Mouse (Mus musculus) liver, embryonic 14.5 days (tissue): ENCODE results near the gene Gtf2i. TPM values are rescaled to one million over a fixed set of nuclear protein-coding genes. Genes with fewer than 3 reads are reported as not detected.

Experiments used
- ATAC-seq: fragments of 200-750 bp; cut with Nextera tagmentation; 2 replicates; pipeline ENCODE4 v1.8.0; 2017; ENCODE audit warnings: moderate number of reproducible peaks, mild to moderate bottlenecking, moderate library complexity; ENCODE audit not compliant: insufficient read depth
- DNase-seq, 3 experiments: peaks; one replicate each; pipeline ENCODE4 v3.0.0-alpha.2; 2012 to 2013; ENCODE audit warnings: low read depth in 3 of 3, low spot score in 3 of 3
- H3K27ac ChIP-seq: fragments of 300-500 bp; sonication (generic); 2 replicates; pipeline ENCODE4 v1.5.1; 2014; ENCODE audit warnings: moderate library complexity, mild to moderate bottlenecking, control low read depth, inconsistent platforms
- H3K27me3 ChIP-seq: fragments of 300-500 bp; sonication (generic); 2 replicates; pipeline ENCODE4 v1.6.1; 2014; ENCODE audit warnings: mild to moderate bottlenecking, low read length, moderate library complexity; ENCODE audit not compliant: control insufficient read depth, insufficient read depth
- H3K36me3 ChIP-seq: fragments of 300-500 bp; sonication (generic); replicated peaks from 2 replicates; pipeline ENCODE4 v1.6.1; 2014; ENCODE audit warnings: low read depth; ENCODE audit not compliant: control insufficient read depth, insufficient read depth
- H3K4me1 ChIP-seq, 2 experiments: fragments of 200-500 bp in 1 of 2; fragments of 300-500 bp in 1 of 2; sonication (generic) in 1 of 2; replicated peaks; 2 replicates each; pipeline ENCODE4 v1.6.1; 2012 to 2014; ENCODE audit warnings: antibody characterized with exemption in 1 of 2, inconsistent platforms in 1 of 2, low read length in 1 of 2; ENCODE audit not compliant: control insufficient read depth in 2 of 2, insufficient read depth in 2 of 2
- H3K4me2 ChIP-seq: fragments of 300-500 bp; sonication (generic); 2 replicates; pipeline ENCODE4 v1.6.1; 2014; ENCODE audit warnings: low read depth, mild to moderate bottlenecking, control low read depth, moderate library complexity
- H3K4me3 ChIP-seq, 2 experiments: fragments of 200-500 bp in 1 of 2; fragments of 300-500 bp in 1 of 2; sonication (generic) in 1 of 2; 2 replicates each; pipeline ENCODE4 v1.5.1; 2012 to 2014; ENCODE audit warnings: low read depth in 2 of 2, low read length in 2 of 2, mild to moderate bottlenecking in 2 of 2, control low read depth in 1 of 2, inconsistent platforms in 1 of 2, moderate library complexity in 1 of 2; ENCODE audit not compliant: insufficient read depth in 1 of 2
- H3K9ac ChIP-seq: fragments of 300-500 bp; sonication (generic); replicated peaks from 2 replicates; pipeline ENCODE4 v1.6.1; 2014; ENCODE audit warnings: mild to moderate bottlenecking, control low read depth, moderate library complexity
- H3K9me3 ChIP-seq: fragments of 300-500 bp; sonication (generic); 2 replicates; pipeline ENCODE4 v1.6.1; 2016; ENCODE audit warnings: low read length, mixed read lengths; ENCODE audit not compliant: control insufficient read depth
- CTCF ChIP-seq: IDR thresholded peaks from 2 replicates; pipeline ENCODE4 v1.5.1; 2016; ENCODE audit warnings: antibody characterized with exemption, low read depth, control low read depth
- EP300 ChIP-seq: IDR thresholded peaks from 2 replicates; pipeline ENCODE4 v1.6.1; 2016; ENCODE audit warnings: antibody characterized with exemption, low read depth
- WGBS: fragments of 180-500 bp; shearing (Covaris S2); extraction: QIAGEN DNeasy Blood & Tissue Kit; methylation state at CpG from one replicate; pipeline ENCODE4 v1.1.7; 2014; ENCODE audit not compliant: insufficient replicate concordance; 5-methylcytosine and 5-hydroxymethylcytosine counted together
- polyA plus RNA-seq, 2 experiments: library from polyadenylated mRNA; depleted of rRNA in 1 of 2; stranded (reverse) in 1 of 2; unstranded in 1 of 2; fragments of >200 nt; fragmentation: Nextera tagmentation in 1 of 2; extraction: Ambion mirVana in 1 of 2; gene quantifications; 2 replicates each; pipeline versions ENCODE4 v1.2.1 to v1.2.3; 2012 to 2014

Gtf2i gene
- polyA plus RNA-seq, 2 experiments, result 26.1 to 26.5 TPM

GRCm38 (mm10) chr5:134217900-134218299 is 96.7 kb downstream of the Gtf2i start:
- Histone ChIP-seq H3K4me3 (no peak overlapping the region), H3K9me3 (no peaks in the 10 kb centered on the region), H3K36me3 (no peaks in the 10 kb centered on the region), H3K4me2 (no peak overlapping the region), H3K4me1 (no peaks in the 10 kb centered on the region; a peak in 1 of 4 replicates), H3K27me3 (peaks cover 3% of the 10 kb centered on the region), H3K9ac (no peak overlapping the region), H3K27ac (no peak overlapping the region)
- WGBS, result 75% methylated on average over 7 of the region's 7 CpGs
- TF ChIP-seq EP300, result no peak
- no peak for TF ChIP-seq CTCF
- ATAC-seq (no peak), DNase-seq (no peak)

- H3K27me3 ChIP-seq, result no peaks in the 10 kb centered on the region
- no peaks in the 10 kb centered on the region for H3K9me3 ChIP-seq
- TF ChIP-seq CTCF, result no peak
- no peak for TF ChIP-seq EP300
- peaks cover 0 to 6% of the 10 kb centered on the region in 2 experiments; a peak in 1 of 4 replicates for H3K4me1 ChIP-seq
- no peaks in the 10 kb centered on the region for H3K36me3 ChIP-seq
- no peak overlapping the region for H3K27ac ChIP-seq
- H3K9ac ChIP-seq, result no peak overlapping the region
- ATAC-seq (peak; percentile 20; the same call in 1 of the 2 replicates), DNase-seq (no peak)
- 30% methylated on average over 12 of the region's 12 CpGs for WGBS
- no peak overlapping the region for H3K4me3 ChIP-seq
- no peak overlapping the region for H3K4me2 ChIP-seq
Observed at GRCm38 (mm10) chr5:134214021-134214806, 100.3 kb downstream of the Gtf2i start.

- H3K27ac ChIP-seq, result no peak overlapping the region
- no peaks in the 10 kb centered on the region for H3K27me3 ChIP-seq
- H3K9ac ChIP-seq, result no peak overlapping the region
- no peak overlapping the region for H3K4me3 ChIP-seq
- WGBS, result 40% methylated on average over 11 of the region's 11 CpGs
- no peak overlapping the region for H3K4me2 ChIP-seq
- no peaks in the 10 kb centered on the region for H3K36me3 ChIP-seq
- DNase-seq, result no peak
- H3K9me3 ChIP-seq, result no peaks in the 10 kb centered on the region
- TF ChIP-seq CTCF, result 0 out of 2 replicates have a peak, but pooled peaks have one; percentile 2
- TF ChIP-seq EP300, result no peak
- peaks cover 0 to 6% of the 10 kb centered on the region in 2 experiments; a peak in 1 of 4 replicates for H3K4me1 ChIP-seq
- 0 out of 2 replicates have a peak, but pooled peaks have one; percentile 41 for ATAC-seq
Observed at GRCm38 (mm10) chr5:134209931-134210554, 104.5 kb downstream of the Gtf2i start.

GRCm38 (mm10) chr5:134206721-134207120 is 107.8 kb downstream of the Gtf2i start:
- no peak overlapping the region for H3K27ac ChIP-seq
- no peak overlapping the region for H3K9ac ChIP-seq
- no peaks in the 10 kb centered on the region for H3K27me3 ChIP-seq
- no peak for TF ChIP-seq EP300
- no peak for TF ChIP-seq CTCF
- ATAC-seq (no peak), DNase-seq (no peak)
- no peaks in the 10 kb centered on the region for H3K9me3 ChIP-seq
- peaks cover 0 to 6% of the 10 kb centered on the region in 2 experiments; a peak in 1 of 4 replicates for H3K4me1 ChIP-seq
- WGBS, result 40% methylated on average over 10 of the region's 10 CpGs
- H3K4me3 ChIP-seq, result no peak overlapping the region
- H3K36me3 ChIP-seq, result no peaks in the 10 kb centered on the region
- H3K4me2 ChIP-seq, result no peak overlapping the region

- Histone ChIP-seq H3K4me1 (no peaks in the 10 kb centered on the region), H3K4me3 (no peak overlapping the region), H3K9ac (no peak overlapping the region), H3K36me3 (no peaks in the 10 kb centered on the region), H3K27ac (no peak overlapping the region), H3K9me3 (no peaks in the 10 kb centered on the region), H3K27me3 (no peaks in the 10 kb centered on the region), H3K4me2 (no peak overlapping the region)
- no peak for TF ChIP-seq EP300
- TF ChIP-seq CTCF, result no peak
- WGBS, result 78% methylated on average over 8 of the region's 8 CpGs
- no peak for DNase-seq
- ATAC-seq, result no peak
Observed at GRCm38 (mm10) chr5:134193664-134194063, 120.9 kb downstream of the Gtf2i start.
